Mouse (Mus musculus): ENCODE measurements around the gene Pex1.

- TF ChIP-seq CTCF (IDR thresholded peaks at IDR 0.05; ENCODE audit: low read depth, low read length) (peak; percentile 58), POLR2A (IDR thresholded peaks at IDR 0.05; ENCODE audit: extremely low read depth, insufficient read depth, low read length) (0 out of 2 replicates have a peak, but pooled peaks have one; percentile 34)
Observed at GRCm38 (mm10) chr5:3595693-3596398, at the start of gene Pex1.

All from liver, adult 2 months (tissue).